Comparison of ENCODE assay signal across 10 mouse cellular contexts in genomic region chr3:108410359-108410714, GRCm38 (mm10). TPM values are rescaled to one million over a fixed set of nuclear protein-coding genes. Genes with fewer than 3 reads are reported as not detected.
A peak's percentile ranks its signal among the peaks of the same experiment; 100 is the strongest.
DNase-seq lines count a peak whose midpoint lies in the region; ATAC-seq and TF ChIP-seq lines count a peak whose summit lies in the region.
"Had no signal": no experiment of that assay in that cellular context is flagged by ENCODE, and none has a peak within 500 bp of the region (broad histone marks: within the 10 kb centered on the region; RNA-seq: fewer than 3 reads in every experiment).

No protein-coding gene starts in this region.

- WGBS in hindbrain, embryonic 13.5 days = 5% methylated on average over 5 of the region's 5 CpGs
- WGBS in midbrain, embryonic 14.5 days = 4% methylated on average over 5 of the region's 5 CpGs

- TF ChIP-seq POLR2A in brain, embryonic 14.5 days (IDR thresholded peaks at IDR 0.05; ENCODE audit: borderline replicate concordance, extremely low read depth, insufficient read depth, insufficient read length, poor library complexity, severe bottlenecking) = peak; percentile 7; the same call in 1 of the 2 replicates

- intact Hi-C loops in heart, postnatal 36 days (cut with DNase I) = loop anchor here (5.0 to 10.0 kb wide), 2 partner anchors 47 to 244 kb away; partner anchors contain the start of gene Clcc1

- H3K4me1 ChIP-seq in hindbrain, embryonic 13.5 days (replicated peaks) = peaks cover 97% of the 10 kb centered on the region
- H3K4me1 ChIP-seq in midbrain, embryonic 14.5 days (ENCODE audit: control insufficient read depth, insufficient read depth, low read length) = peaks cover 56% of the 10 kb centered on the region

- peak overlapping the region; percentile 87 for H3K9ac ChIP-seq in hindbrain, embryonic 13.5 days
- peak overlapping the region; percentile 75 for H3K9ac ChIP-seq in midbrain, embryonic 14.5 days (replicated peaks; ENCODE audit: low read length)

- no peak for TF ChIP-seq CTCF in brain, embryonic 14.5 days (IDR thresholded peaks at IDR 0.05; ENCODE audit: borderline replicate concordance, extremely low read depth, insufficient read depth, insufficient read length)

- H3K36me3 ChIP-seq in hindbrain, embryonic 13.5 days = peaks cover 65% of the 10 kb centered on the region
- peaks cover 56% of the 10 kb centered on the region for H3K36me3 ChIP-seq in midbrain, embryonic 14.5 days (ENCODE audit: control insufficient read depth, insufficient read depth, low read length)
- H3K36me3 ChIP-seq: G1E had no signal

- peaks cover 6% of the 10 kb centered on the region for H3K9me3 ChIP-seq in hindbrain, embryonic 13.5 days
- H3K9me3 ChIP-seq in midbrain, embryonic 14.5 days (ENCODE audit: control insufficient read depth, low read length) = peaks cover 9% of the 10 kb centered on the region

- H3K27ac ChIP-seq in hindbrain, embryonic 13.5 days = peak overlapping the region; percentile 99
- peak overlapping the region; percentile 97 for H3K27ac ChIP-seq in midbrain, embryonic 14.5 days (replicated peaks; ENCODE audit: low read depth, low read length)

- no peaks in the 10 kb centered on the region for H3K27me3 ChIP-seq in hindbrain, embryonic 13.5 days
- no peaks in the 10 kb centered on the region for H3K27me3 ChIP-seq in midbrain, embryonic 14.5 days (ENCODE audit: control insufficient read depth, insufficient read depth, low read length)

- ATAC-seq in hindbrain, embryonic 13.5 days (ENCODE audit: low FRiP score) = peak; percentile 29
- peak; percentile 29; the same call in 1 of the 2 replicates for ATAC-seq in midbrain, embryonic 14.5 days (ENCODE audit: low FRiP score, low TSS enrichment)

- peak overlapping the region; percentile 85 for H3K4me2 ChIP-seq in hindbrain, embryonic 13.5 days
- H3K4me2 ChIP-seq in midbrain, embryonic 14.5 days (ENCODE audit: low read length) = peak overlapping the region; percentile 78
- H3K4me2 ChIP-seq: liver, embryonic 11.5 days had no signal

- no peak for DNase-seq in brain, embryonic 14.5 days (ENCODE audit: low read depth)
- DNase-seq in embryo, embryonic 11 days = peak; percentile 83
- DNase-seq in midbrain, embryonic 14.5 days = peak; percentile 65
- DNase-seq in thymus, postnatal 10 days (ENCODE audit: low spot score in 2 of 2) = no peak
- DNase-seq in c-Kit-positive CD71-positive TER-119-positive erythroid progenitor cells, embryonic 14.5 days (ENCODE audit: low spot score) = no peak
- DNase-seq in heart, postnatal 36 days = no peak
- DNase-seq: heart, postnatal 10 days had no signal

- peak overlapping the region; percentile 90 for H3K4me3 ChIP-seq in hindbrain, embryonic 13.5 days
- peak overlapping the region; percentile 38 for H3K4me3 ChIP-seq in midbrain, embryonic 14.5 days (replicated peaks; ENCODE audit: low read depth, low read length)

RNA-seq across cellular contexts. Expression of gene Celsr2, which starts 5.0 kb away (rescaled TPM):
- 64.9 and 101 TPM in 2 replicates for polyA plus RNA-seq in brain, embryonic 14.5 days (2012; rRNA removed)
- 50.5 and 58.0 TPM in 2 replicates for polyA plus RNA-seq in hindbrain, embryonic 13.5 days (2015; fragmentation: Nextera tagmentation; extraction: Ambion mirVana)
- polyA plus RNA-seq in midbrain, embryonic 14.5 days (2014; fragmentation: Nextera tagmentation; extraction: Ambion mirVana) = 49.5 and 59.4 TPM in 2 replicates
- total RNA-seq in heart, postnatal 36 days (2021) = 1 to 10 TPM; 6.6 to 7.4 TPM

RNA-seq across cellular contexts. Expression of gene Psrc1, which starts 26.7 kb away (rescaled TPM):
- polyA plus RNA-seq in brain, embryonic 14.5 days (2012; rRNA removed) = 27.1 and 71.0 TPM in 2 replicates
- polyA plus RNA-seq in hindbrain, embryonic 13.5 days (2015; fragmentation: Nextera tagmentation; extraction: Ambion mirVana) = 13.8 and 13.9 TPM in 2 replicates
- polyA plus RNA-seq in midbrain, embryonic 14.5 days (2014; fragmentation: Nextera tagmentation; extraction: Ambion mirVana) = 7.4 and 12.4 TPM in 2 replicates
- under 1 TPM; 0.39 to 0.68 TPM for total RNA-seq in heart, postnatal 36 days (2021)

RNA-seq across cellular contexts. Expression of gene Sars, which starts 34.7 kb away (rescaled TPM):
- polyA plus RNA-seq in brain, embryonic 14.5 days (2012; rRNA removed) = 120 and 161 TPM in 2 replicates
- polyA plus RNA-seq in hindbrain, embryonic 13.5 days (2015; fragmentation: Nextera tagmentation; extraction: Ambion mirVana) = 220 and 230 TPM in 2 replicates
- polyA plus RNA-seq in midbrain, embryonic 14.5 days (2014; fragmentation: Nextera tagmentation; extraction: Ambion mirVana) = 205 and 217 TPM in 2 replicates
- total RNA-seq in heart, postnatal 36 days (2021) = 10 to 100 TPM; 82.6 to 83.9 TPM

RNA-seq across cellular contexts. Expression of gene Mybphl, which starts 45.6 kb away (rescaled TPM):
- polyA plus RNA-seq in brain, embryonic 14.5 days (2012; rRNA removed) = 0.10 and 0.12 TPM in 2 replicates
- polyA plus RNA-seq in hindbrain, embryonic 13.5 days (2015; fragmentation: Nextera tagmentation; extraction: Ambion mirVana) = 0.13 and 0.21 TPM in 2 replicates
- not detected in 2 replicates for polyA plus RNA-seq in midbrain, embryonic 14.5 days (2014; fragmentation: Nextera tagmentation; extraction: Ambion mirVana)
- 10 to 100 TPM; 46.4 to 54.6 TPM for total RNA-seq in heart, postnatal 36 days (2021)
- total RNA-seq: G1E had no signal
- polyA plus RNA-seq: G1E had no signal

Comparison
In these comparisons a context has a peak if more than half of its experiments do, and no peak if none do; other contexts are left out.
1. DNase-seq: peak in embryo, embryonic 11 days (single experiment) and midbrain, embryonic 14.5 days (single experiment); none in brain, embryonic 14.5 days (single experiment), thymus, postnatal 10 days (0 of 2), c-Kit-positive CD71-positive TER-119-positive erythroid progenitor cells, embryonic 14.5 days (single experiment) and heart, postnatal 36 days (0 of 2).